Mouse (Mus musculus): ENCODE measurements at regions not wholly inside any gene's neighbourhood (a gene's known extent, or its start where the extent isn't known, plus 50 kb on each side); places are given as distances from the start of the nearest gene placed in this dataset.
"Not testable (repeated sequence)": the region's sequence is repeated elsewhere in the genome, so short reads cannot be mapped to it uniquely, and the experiment has no call there.

DNA sequence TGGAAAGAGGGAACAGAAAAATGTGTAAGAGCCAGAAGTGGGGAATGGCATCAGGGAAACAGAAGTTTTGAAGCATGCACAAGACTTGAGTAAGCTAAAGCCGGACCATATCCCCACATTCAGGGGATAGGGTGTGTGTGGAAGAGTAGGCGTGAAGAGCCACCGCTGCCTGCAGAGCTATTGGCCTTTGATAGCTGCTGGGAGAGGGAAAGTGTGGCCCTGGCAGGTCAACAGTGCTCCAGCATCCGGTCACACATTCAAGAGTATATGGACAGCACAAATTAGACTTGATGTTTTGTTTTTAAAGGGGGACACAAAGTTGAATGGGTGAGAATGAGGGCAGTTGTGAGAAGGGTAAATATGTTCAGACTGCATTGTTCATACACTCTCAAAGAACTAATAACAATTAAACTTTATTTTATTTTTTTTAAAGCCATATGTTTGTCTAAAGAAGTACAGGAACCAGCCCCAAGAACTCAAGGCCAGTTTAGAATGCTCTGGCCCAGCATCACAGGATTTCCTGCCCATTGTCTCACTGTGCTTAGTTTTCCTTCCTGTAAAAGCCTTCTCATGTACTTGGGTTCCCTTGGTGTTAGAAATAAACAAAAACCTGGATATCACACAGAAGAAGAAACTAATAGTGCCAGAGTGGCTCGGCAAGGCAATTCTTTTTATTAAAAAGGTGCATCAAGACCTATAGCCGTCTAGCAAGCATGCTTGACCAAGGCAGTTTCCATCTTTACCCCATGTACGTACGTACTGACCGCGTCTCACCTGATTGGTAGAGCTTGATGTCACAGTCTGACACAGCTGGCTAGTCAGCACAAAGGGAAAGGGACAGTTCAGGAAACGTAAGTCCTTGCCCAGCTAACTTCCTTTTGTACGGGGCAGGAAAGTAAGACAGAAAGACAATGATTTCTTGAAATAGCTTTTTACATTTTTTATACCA, 144.6 kb upstream of the Rbbp6 start:
- DNase-seq (ENCODE audit: low spot score in 2 of 2): peak in 1 of 2 experiments; percentile 32

DNA sequence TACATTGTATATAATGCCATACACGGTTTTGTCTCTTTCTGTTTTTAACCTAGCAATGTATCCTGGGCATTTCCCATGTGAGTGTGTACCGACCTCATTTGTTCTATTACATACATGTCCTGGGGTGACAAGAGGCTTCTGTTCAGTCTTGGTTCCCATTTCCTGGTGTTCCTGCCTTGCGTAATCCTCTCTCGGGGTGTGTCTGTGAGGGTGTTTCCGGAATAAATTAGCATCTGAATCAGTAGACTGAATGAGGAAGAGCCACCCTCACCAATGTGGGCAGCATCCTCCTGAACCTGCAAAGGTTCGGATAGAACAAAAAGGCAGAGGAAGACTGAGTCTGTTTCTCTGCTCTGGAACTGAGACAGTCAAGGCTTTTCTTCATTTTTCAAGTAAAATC, 142.1 kb upstream of the Rbbp6 start:
- no peak for DNase-seq (ENCODE audit: low spot score in 2 of 2)

- no peak for DNase-seq (ENCODE audit: low spot score in 2 of 2)
Measured at GRCm38 (mm10) chr7:122839091-122839490, 126.4 kb upstream of the Rbbp6 start.

DNA sequence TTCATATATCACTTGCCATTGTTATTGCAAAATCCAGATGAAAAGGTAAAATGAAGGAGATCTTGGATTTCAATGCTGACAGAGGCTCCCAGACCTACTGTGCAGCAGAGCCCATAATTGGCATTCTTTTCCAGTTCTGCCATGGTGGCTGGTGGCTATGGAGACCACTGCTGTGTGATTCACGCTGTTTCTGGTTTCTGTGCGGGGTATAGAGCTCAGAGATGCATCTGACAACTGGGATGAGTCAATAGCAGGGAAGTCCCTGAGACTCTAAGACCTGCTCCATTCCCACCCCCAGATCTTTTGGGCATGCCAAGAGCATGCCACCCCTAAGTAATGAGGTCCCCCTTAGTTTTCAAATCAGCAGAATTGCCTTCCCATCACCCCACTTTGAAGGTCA, 120.7 kb upstream of the Rbbp6 start:
- DNase-seq (ENCODE audit: low spot score in 2 of 2): no peak

DNA sequence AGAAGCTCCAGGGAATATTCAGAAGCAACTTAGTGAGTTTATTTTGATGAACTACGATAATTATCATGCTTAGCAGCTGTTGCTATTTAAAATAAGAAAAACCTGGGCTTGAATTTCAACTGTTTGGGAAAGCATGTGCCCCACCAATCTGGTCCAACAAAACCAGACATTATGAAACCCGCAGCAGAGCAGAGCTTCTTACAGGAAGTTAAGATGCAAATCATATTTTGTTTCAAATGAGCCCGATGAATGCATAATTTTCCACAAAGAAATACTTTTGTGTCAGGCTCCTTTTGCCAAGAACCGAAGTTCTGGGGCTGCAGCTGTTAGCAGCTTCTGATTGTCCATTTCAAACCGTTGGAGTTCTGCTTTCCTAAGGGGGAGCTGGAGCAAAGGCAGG, 118.1 kb upstream of the Rbbp6 start:
- DNase-seq (ENCODE audit: low spot score in 2 of 2): no peak

GRCm38 (mm10) chr7:122873386-122873785, 92.1 kb upstream of the Rbbp6 start:
- no peak for DNase-seq (ENCODE audit: low spot score in 2 of 2)

- DNase-seq (ENCODE audit: low spot score in 2 of 2): no peak
Measured at GRCm38 (mm10) chr7:122876286-122876685, 89.2 kb upstream of the Rbbp6 start.

DNA sequence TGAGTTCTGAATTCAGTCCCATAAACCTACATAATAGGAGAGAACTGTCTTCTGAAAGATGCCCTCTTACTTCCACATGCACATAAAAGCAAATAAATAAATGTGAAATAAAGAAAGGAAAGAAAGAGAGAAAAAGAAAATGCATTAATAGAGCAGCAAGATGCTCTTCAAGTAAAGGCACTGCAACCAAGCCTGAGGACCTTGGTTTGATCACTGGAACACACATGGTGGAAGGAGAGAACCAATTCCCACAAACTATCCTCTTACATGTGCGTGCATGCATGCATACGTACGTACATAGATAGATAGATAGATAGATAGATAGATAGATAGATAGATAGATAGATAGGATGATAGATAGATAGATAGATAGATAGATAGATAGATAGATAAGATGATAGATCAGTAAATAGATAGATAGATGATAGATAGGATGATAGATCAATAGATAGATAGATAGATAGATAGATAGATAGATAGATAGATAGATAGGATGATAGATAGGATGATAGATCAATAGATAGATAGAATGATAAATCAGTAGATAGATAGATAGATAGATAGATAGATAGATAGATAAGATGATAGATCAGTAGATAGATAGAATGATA, 83.5 kb upstream of the Rbbp6 start:
- not testable (repeated sequence) for DNase-seq (ENCODE audit: low spot score in 2 of 2)

DNA sequence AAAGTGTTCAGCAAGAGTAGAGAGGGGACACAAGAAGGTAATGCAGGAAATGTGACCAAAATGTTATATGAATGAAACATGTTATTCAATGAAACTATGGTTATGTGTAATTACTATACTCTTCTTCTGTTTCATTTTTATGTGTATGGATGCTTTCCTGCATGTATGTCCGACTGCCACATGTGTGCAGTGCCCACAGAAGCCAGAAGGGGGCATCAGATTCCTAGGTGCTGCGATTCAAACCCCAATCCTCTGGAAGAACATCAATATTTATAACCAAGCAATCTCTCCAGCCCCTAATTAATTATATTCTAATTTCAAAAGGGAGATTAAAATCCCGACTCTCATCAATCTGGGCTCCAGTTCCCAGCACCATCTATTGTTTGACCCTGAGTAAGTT, 78.7 kb upstream of the Rbbp6 start:
- DNase-seq (ENCODE audit: low spot score in 2 of 2): no peak

DNA sequence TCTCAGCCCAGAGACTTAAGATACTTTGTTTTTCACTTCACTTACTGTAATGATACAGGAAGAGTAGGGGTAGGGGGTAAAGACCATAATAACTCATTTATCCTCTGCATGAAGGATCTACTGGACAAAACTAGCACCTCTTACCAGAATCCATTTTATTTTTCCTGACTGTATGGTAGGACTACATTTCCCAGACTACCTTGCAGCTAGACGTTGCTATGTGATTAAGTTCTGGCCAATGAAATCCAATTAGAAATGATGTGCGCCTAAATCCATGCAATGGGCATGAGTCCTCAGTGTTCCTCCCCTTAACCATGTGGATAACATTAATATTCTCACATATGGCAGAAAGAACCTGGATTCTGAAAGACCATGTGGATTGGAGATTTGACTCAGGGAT, 68.3 kb upstream of the Rbbp6 start:
- DNase-seq (ENCODE audit: low spot score in 2 of 2): no peak

DNA sequence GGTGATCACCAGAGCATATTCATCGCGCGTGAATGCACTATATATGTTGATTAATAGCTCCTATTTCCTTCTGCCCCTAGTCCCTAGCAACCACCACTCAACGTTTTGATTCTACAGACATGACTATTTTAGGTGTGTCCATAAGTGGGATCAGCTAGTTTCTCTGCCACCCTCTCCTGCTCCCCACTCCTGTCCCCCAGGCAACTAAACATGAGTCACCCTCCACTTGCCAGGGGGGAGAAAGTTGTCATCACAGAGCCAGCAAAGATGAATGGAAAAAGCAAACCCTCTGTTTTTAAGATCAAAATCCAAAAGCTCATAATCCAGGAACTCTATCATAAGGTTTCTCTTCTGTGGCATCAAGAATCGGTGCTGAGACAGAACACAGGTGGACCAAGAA, 59.4 kb upstream of the Rbbp6 start:
- no peak for DNase-seq (ENCODE audit: low spot score in 2 of 2)

DNA sequence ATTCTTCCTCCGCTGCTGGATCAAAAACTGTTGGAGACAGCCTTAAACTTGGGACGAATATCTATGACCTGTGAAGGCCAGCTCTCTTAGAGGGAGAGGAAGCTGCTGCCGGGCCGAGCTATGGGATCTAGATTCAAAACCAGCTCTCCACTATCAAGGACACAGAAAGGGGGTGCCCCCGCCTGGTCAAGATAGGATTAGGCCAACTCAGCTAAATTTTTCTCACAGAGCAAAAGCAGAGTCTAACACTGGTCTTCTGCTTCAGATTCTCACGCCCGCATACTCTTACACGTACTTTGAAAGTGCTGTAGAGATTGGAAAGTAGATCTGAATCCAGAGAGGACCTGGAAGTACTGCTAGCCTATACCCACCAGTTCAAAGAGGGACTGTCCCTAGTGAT, 56.2 kb upstream of the Rbbp6 start:
- no peak for DNase-seq (ENCODE audit: low spot score in 2 of 2)
